Mouse (Mus musculus) CH12F3 (cell line): ENCODE measurements around the gene Ift80.
"Not testable (repeated sequence)": the region's sequence is repeated elsewhere in the genome, so short reads cannot be mapped to it uniquely, and the experiment has no call there.

Source experiments
- in situ Hi-C: fragments of 300-500 bp; cut with MboI; formaldehyde crosslinking; loops from 2 replicates; pipeline ENCODE4 v1.14.3; 2020; ENCODE audit warnings: low sequenced_read_pairs

Gene Ift80

DNA sequence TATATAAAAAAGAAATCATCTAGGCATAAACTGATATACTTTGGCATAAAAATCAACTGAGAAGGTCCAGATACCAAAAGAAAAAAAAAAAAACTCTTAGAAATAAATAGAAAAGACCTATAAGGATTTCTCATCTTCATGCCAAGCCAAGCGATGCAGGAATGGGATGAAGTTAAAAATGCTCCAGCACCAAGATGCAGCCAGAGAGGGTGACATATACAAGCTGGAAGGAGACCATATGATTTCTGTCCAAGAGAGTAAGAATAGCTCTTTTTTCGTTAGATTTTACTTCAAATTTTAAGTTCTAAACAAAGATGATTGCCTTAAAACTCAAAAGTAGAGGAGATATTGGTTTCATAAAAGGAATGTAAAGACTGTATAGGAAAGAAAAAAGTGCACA is 64.1 kb downstream of the Ift80 start:
- in situ Hi-C loops, result no loop called here

GRCm38 (mm10) chr3:68939312-68939711 is 65.1 kb downstream of the Ift80 start:
- in situ Hi-C loops, result no loop called here

DNA sequence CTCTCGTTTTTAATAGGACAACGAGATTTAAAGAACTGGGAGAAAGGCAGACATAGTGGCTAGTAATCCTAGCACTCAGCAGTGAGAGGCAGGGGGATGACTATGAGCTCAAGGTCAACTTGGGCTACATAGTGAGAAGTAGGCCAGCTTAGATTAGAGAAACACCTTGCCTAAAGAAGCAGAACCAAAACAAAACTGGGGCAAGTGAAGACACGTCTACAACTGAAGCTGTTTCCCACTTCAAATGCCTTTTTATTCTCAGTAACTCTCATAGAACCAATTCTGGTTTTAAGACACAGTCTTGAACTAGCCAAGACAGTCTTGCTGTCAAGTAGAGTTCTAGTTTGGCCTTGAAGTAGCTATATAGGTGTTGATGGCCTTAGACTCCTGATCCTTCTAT is 67.7 kb downstream of the Ift80 start:
- in situ Hi-C loops, result no loop called here

DNA sequence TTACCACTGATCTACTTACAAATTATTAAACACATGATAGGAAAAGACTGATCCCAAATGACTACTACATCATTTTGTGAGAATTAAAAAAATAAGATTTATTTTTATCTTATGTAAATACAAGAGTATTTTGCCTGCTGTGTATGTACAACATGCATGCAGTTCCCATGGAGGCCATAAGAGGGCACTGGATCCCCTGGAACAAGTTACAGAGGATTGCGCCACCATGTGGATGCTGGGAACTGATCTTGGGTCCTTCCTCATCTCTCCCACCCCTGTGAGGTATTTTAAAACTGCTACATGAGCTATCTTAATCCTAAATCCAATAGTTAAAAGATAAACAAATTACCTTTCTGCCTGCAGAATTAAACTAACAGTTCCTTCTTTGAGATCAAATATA is 68.9 kb downstream of the Ift80 start:
- in situ Hi-C loops, result no loop called here

DNA sequence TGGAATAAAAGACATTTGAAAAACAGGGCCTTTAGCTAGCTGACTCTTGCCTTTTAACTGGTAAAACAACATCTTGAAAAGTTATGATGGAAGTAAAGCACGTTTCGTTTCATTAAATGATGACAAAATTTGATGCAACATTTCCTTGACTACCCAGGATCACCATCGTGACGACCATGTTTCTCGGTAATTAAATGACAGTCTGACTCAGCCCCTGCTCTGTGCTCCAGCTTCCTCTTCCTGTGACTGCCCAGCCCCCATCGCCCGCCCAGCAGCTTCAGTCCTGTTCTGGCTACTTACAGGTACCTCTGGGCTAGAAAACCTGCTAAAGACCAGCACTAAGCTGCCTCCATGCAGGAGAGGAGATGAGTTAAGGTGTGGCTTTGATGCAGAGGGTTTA is 70.1 kb downstream of the Ift80 start:
- in situ Hi-C loops, result no loop called here

DNA sequence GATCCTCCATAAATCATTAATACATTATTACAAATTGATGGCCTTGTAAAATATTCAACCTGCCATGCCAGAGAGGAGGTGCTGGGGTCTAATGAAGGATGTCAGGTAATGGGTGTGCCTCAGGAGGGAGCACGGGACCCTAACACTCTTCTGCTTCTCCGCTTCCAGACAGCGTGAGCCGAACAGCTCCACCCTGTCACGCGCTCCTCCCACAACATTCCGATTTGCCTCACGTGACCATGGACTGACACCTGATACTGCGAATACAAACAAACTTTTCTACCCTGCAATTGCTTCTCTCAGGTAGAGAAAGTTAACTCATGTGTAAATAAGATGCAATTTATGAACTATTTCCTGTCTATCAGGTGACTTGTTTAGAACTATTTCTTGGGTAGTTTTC is 75.8 kb downstream of the Ift80 start:
- in situ Hi-C loops, result no loop called here

DNA sequence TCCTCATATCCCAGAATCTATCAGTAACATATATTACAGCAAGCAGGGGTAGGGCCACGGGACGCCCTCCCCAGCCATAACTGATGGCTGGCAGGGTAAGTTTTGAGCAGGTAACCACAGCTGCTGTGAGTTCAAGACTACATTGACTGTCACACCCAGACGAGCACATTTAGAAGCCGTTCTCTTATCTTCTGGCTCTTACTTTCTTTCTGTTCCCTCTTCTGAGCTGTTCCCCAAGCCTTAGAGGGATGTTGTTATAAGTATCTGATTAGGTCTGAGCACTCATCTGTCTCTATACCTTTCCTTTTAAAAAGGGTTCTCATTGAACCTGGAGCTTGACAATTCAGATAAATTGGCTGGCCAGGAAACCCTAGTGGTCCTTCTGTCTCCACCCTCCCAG is 96.9 kb downstream of the Ift80 start:
- in situ Hi-C loops, result no loop called here

DNA sequence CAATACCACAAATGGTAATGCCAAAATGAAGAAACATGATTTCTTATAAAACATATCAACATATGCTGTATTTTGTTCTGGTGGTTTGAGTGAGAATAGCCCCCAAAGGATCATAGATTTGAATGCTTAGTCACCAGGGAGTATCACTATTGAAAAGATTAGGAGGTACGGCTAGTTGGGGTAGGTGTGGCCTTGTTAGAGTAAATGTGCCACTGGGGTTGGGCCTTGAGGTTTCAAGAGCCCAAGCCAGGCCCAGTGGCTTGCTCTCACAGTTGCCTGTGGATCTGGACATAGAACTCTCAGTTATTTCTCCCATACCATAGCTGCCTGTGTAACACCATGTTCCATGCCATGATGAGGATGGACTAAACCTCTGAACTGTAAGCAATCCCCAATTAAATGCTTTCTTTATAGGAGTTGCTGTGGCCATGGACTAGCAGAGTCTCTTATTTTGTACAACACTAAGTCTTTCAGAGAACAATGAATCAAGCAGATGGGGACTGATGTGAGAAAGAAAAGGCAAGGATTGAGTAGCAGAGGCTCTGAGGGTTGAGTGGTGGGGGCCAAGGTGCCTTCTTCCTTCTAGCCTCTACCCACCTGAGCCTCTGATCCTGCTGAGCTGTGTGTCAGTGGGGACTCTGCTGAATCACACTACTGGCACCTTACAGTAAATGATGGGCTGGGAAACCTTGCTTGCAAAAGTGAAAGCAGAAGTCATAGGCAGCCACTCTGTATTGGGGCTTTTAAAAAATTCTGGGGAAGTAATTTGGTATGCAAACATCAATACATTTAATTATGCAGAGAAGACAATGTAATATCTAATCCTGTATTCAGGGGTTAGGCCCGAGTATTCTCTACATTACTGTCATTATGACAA is 99.2 kb downstream of the Ift80 start:
- in situ Hi-C loops, result no loop called here

- in situ Hi-C loops, result not testable (repeated sequence)
Measured at GRCm38 (mm10) chr3:68902636-68903035, 101.7 kb downstream of the Ift80 start.

DNA sequence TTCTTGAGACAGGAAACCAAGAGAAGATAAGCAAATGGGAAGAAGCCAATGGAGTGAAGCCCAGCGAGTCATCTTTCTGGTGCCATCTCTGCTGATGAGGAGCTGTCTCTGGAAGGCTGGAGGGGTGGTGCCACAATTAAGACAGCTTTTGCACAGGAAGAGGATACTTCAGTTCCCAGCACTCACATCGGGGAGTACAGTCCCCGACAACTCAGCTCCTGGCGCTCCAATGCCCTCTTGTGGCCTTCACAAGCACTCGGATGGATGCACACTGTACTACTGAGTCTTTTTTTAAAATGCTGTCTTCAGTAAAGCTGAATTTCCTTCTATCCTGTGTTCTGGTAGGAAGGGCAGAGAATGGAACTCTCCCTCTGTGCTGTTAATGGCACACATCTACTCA is 107.2 kb downstream of the Ift80 start:
- in situ Hi-C loops, result no loop called here

GRCm38 (mm10) chr3:68895426-68895825 is 108.9 kb downstream of the Ift80 start:
- in situ Hi-C loops, result no loop called here

DNA sequence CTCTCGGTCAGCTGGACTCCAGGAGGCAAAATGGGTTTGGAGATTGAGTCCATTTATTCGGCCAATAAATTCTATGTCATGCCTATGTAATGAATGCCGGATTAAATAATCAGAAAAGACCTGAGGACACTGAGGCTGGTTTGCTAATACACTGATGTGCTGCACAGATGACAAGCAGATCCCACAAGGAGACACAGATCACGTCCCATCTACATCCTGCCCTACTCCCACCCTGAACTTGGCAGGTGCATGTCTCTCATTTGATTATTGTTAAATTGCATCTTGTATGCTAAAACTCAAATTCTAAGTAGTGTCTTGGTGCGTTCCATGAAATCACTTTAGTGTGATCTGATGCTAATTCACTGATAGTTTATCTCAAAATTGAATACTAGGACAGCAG is 117.5 kb downstream of the Ift80 start:
- in situ Hi-C loops, result no loop called here

GRCm38 (mm10) chr3:68874079-68874478 is 130.3 kb downstream of the Ift80 start:
- in situ Hi-C loops, result no loop called here

DNA sequence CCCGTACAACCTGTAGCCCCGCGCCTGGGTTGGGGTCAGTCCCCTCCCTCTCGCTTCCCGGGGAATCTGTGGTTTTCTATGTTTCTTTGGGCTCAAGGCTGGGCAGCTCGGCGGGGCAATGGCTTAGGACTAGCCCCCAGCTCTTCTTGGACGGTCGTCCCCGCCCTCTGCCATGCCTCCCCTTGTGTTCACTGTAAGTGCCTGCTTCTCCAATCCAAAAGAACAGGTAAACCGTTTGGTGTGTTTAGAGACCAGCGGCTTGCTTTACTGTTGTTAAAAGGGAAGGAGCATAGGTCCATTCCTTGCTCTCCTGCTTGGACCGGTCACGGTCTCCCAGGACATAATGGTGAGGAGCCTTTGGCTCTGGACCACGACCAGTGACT is 133.8 kb downstream of the Ift80 start:
- in situ Hi-C loops, result no loop called here

GRCm38 (mm10) chr3:68869691-68870567 is 134.4 kb downstream of the Ift80 start:
- in situ Hi-C loops, result no loop called here

GRCm38 (mm10) chr3:68869211-68869690 is 135.1 kb downstream of the Ift80 start, which contains the start of gene 1110032F04Rik:
Gene 1110032F04Rik, plus strand, starts transcription at chr3:68869586.
- in situ Hi-C loops, result no loop called here

- in situ Hi-C loops, result no loop called here
Measured at GRCm38 (mm10) chr3:68852414-68852813, 152.0 kb downstream of the Ift80 start.

GRCm38 (mm10) chr3:68848323-68848722 is 156.0 kb downstream of the Ift80 start:
- in situ Hi-C loops, result no loop called here

GRCm38 (mm10) chr3:68844025-68844424 is 160.3 kb downstream of the Ift80 start:
- in situ Hi-C loops, result no loop called here
